Mouse (Mus musculus) megakaryocyte progenitor cell, adult 5-6 weeks (primary cell): ENCODE results near the gene Ipo4. TPM values are rescaled to one million over a fixed set of nuclear protein-coding genes. Genes with fewer than 3 reads are reported as not detected.

Source experiments
- ATAC-seq: replicated peaks from 2 replicates; pipeline ENCODE4 v1.8.0; 2016; ENCODE audit warnings: mild to moderate bottlenecking, moderate TSS enrichment, inconsistent platforms; ENCODE audit not compliant: poor library complexity
- total RNA-seq, 2 experiments: library from RNA; stranded (forward) in 1 of 2; stranded (reverse) in 1 of 2; fragments of 157-497, 149-512 nt in 1 of 2; fragments of 200-1000 nt in 1 of 2; gene quantifications; 2 replicates each; pipeline versions ENCODE4 v1.2.3 to v1.2.4; 2015 to 2017

Gene Ipo4
- total RNA-seq, 2 experiments from 2014 or later: 12.6 to 31.0 TPM

GRCm38 (mm10) chr14:55634874-55635522, 759 bp downstream of the Ipo4 start:
- ATAC-seq: peak; percentile 33

GRCm38 (mm10) chr14:55629312-55629711, 6.4 kb downstream of the Ipo4 start:
- ATAC-seq: peak; percentile 83

GRCm38 (mm10) chr14:55628077-55628827, 7.5 kb downstream of the Ipo4 start:
- ATAC-seq: no peak

- peak; percentile 51 for ATAC-seq
These were observed 17.1 kb downstream of the Ipo4 start for GRCm38 (mm10) chr14:55618486-55619195.

GRCm38 (mm10) chr14:55617822-55618221, 17.9 kb downstream of the Ipo4 start, which contains the start of gene Rec8:
Gene Rec8 (plus strand): TSS chr14:55618037.
- ATAC-seq: peak; percentile 68

GRCm38 (mm10) chr14:55616844-55617243, 18.9 kb downstream of the Ipo4 start:
- no peak for ATAC-seq

GRCm38 (mm10) chr14:55615876-55616275, 19.9 kb downstream of the Ipo4 start:
- ATAC-seq: no peak

- ATAC-seq: peak; percentile 61
These were observed 21.1 kb downstream of the Ipo4 start for GRCm38 (mm10) chr14:55614565-55615178.

GRCm38 (mm10) chr14:55613346-55613745, 22.4 kb downstream of the Ipo4 start:
- no peak for ATAC-seq

GRCm38 (mm10) chr14:55608339-55608738, 27.4 kb downstream of the Ipo4 start:
- ATAC-seq: no peak

- no peak for ATAC-seq
These were observed 29.9 kb downstream of the Ipo4 start for GRCm38 (mm10) chr14:55605743-55606459.

- no peak for ATAC-seq
These were observed 30.9 kb downstream of the Ipo4 start for GRCm38 (mm10) chr14:55604823-55605222.

- ATAC-seq: peak; percentile 91
These were observed 31.9 kb downstream of the Ipo4 start for GRCm38 (mm10) chr14:55603633-55604576.

- ATAC-seq: no peak
These were observed 32.5 kb downstream of the Ipo4 start, which contains the start of gene Irf9 for GRCm38 (mm10) chr14:55603271-55603632. Gene Irf9 (plus strand): TSS chr14:55603571.

GRCm38 (mm10) chr14:55598521-55599390, 37.0 kb downstream of the Ipo4 start:
- no peak for ATAC-seq

GRCm38 (mm10) chr14:55596036-55596690, 39.6 kb downstream of the Ipo4 start:
- ATAC-seq: no peak

GRCm38 (mm10) chr14:55592226-55592625, 43.5 kb downstream of the Ipo4 start:
- no peak for ATAC-seq

GRCm38 (mm10) chr14:55591331-55591891, 44.3 kb downstream of the Ipo4 start, which contains the start of gene Rnf31:
Gene Rnf31 (plus strand): TSS chr14:55591708.
- peak; percentile 82 for ATAC-seq
